Mouse (Mus musculus) lung, postnatal 0 days (tissue): ENCODE results near the gene Rpn2. TPM values are rescaled to one million over a fixed set of nuclear protein-coding genes. Genes with fewer than 3 reads are reported as not detected.
A peak's percentile ranks its signal among the peaks of the same experiment; 100 is the strongest.

ENCODE experiments used
- ATAC-seq: fragments of 200-750 bp; cut with Nextera tagmentation; 2 replicates; pipeline ENCODE4 v1.8.0; 2017; ENCODE audit warnings: moderate library complexity
- DNase-seq: peaks from one replicate; pipeline ENCODE4 v3.0.0-alpha.2; 2016; ENCODE audit warnings: low spot score
- H3K27ac ChIP-seq: fragments of 300-500 bp; sonication (generic); 2 replicates; pipeline ENCODE4 v1.5.1; 2014; ENCODE audit warnings: antibody characterized with exemption, mild to moderate bottlenecking, low read length, mixed read lengths
- H3K27me3 ChIP-seq: fragments of 300-500 bp; sonication (generic); replicated peaks from 2 replicates; pipeline ENCODE4 v1.6.1; 2014; ENCODE audit warnings: low read length, mixed read lengths; ENCODE audit not compliant: insufficient read depth
- H3K36me3 ChIP-seq: fragments of 300-500 bp; sonication (generic); 2 replicates; pipeline ENCODE4 v1.6.1; 2014; ENCODE audit warnings: low read length, mixed read lengths; ENCODE audit not compliant: insufficient read depth
- H3K4me1 ChIP-seq: fragments of 300-500 bp; sonication (generic); 2 replicates; pipeline ENCODE4 v1.6.1; 2014; ENCODE audit warnings: antibody characterized with exemption, low read depth, low read length, mixed read lengths; ENCODE audit not compliant: insufficient read depth
- H3K4me2 ChIP-seq: fragments of 300-500 bp; sonication (generic); replicated peaks from 2 replicates; pipeline ENCODE4 v1.6.1; 2014; ENCODE audit warnings: low read depth, mild to moderate bottlenecking, low read length, moderate library complexity, mixed read lengths
- H3K4me3 ChIP-seq: fragments of 300-500 bp; sonication (generic); 2 replicates; pipeline ENCODE4 v1.5.1; 2014; ENCODE audit warnings: low read depth, low read length
- H3K9ac ChIP-seq: fragments of 300-500 bp; sonication (generic); replicated peaks from 2 replicates; pipeline ENCODE4 v1.6.1; 2014; ENCODE audit warnings: low read depth, mild to moderate bottlenecking
- H3K9me3 ChIP-seq: fragments of 300-500 bp; sonication (generic); 2 replicates; pipeline ENCODE4 v1.6.1; 2016; ENCODE audit warnings: low read length, mixed read lengths
- CTCF ChIP-seq: IDR thresholded peaks from 2 replicates; pipeline ENCODE4 v1.5.1; 2016; ENCODE audit warnings: antibody characterized with exemption, mild to moderate bottlenecking
- EP300 ChIP-seq: IDR thresholded peaks from 2 replicates; pipeline ENCODE4 v1.6.1; 2016; ENCODE audit warnings: antibody characterized with exemption, mild to moderate bottlenecking, control low read depth
- WGBS: fragments of 180-500 bp; shearing (Covaris S2); extraction: QIAGEN DNeasy Blood & Tissue Kit; methylation state at CpG from one replicate; pipeline ENCODE4 v1.1.7; 2014; 5-methylcytosine and 5-hydroxymethylcytosine counted together
- polyA plus RNA-seq: library from polyadenylated mRNA; unstranded; fragments of >200 nt; fragmentation: Nextera tagmentation; extraction: Ambion mirVana; gene quantifications from 2 replicates; pipeline ENCODE4 v1.2.1, GENCODE M21; 2015

The Rpn2 gene
- polyA plus RNA-seq, 1 experiment from 2014 or later = 168 TPM

DNA sequence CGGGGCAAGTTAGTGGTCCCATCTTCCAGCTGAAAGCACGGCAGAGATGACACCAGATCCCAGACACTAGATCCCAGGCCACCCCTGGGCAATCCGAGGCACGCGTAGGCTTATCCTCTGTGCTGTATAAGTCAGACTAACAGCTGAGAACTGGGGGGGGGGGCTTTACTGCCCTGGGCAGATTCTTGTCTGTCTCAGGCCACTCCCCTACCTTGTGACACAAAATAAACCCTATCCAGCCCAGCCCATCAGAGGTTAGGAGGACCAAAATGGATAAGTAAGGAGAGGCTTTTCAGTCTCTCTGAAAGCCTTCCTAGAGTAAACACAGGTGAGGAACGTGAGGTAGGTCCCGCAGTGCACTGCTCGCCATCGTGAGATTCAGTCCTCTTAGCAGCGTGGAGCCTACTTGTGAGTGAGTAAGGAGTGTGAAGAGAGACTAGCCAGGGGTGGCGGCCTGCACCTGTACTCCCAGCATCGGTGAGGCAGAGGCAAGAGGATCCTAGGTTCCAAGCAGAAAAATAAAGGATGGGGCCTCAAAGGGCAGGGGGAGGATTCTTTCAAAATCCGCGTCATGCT lies 37.6 kb downstream of the Rpn2 start:
- Histone ChIP-seq H3K27ac (no peak overlapping the region), H3K4me2 (no peak overlapping the region), H3K9ac (no peak overlapping the region), H3K4me1 (no peaks in the 10 kb centered on the region), H3K36me3 (peaks cover 27% of the 10 kb centered on the region; the same call in 1 of the 2 replicates), H3K27me3 (no peaks in the 10 kb centered on the region), H3K4me3 (no peak overlapping the region), H3K9me3 (no peaks in the 10 kb centered on the region)
- DNase-seq (peak; percentile 30), ATAC-seq (peak; percentile 63)
- 67% methylated on average over 14 of the region's 14 CpGs for WGBS
- no peak for TF ChIP-seq CTCF
- no peak for TF ChIP-seq EP300

DNA sequence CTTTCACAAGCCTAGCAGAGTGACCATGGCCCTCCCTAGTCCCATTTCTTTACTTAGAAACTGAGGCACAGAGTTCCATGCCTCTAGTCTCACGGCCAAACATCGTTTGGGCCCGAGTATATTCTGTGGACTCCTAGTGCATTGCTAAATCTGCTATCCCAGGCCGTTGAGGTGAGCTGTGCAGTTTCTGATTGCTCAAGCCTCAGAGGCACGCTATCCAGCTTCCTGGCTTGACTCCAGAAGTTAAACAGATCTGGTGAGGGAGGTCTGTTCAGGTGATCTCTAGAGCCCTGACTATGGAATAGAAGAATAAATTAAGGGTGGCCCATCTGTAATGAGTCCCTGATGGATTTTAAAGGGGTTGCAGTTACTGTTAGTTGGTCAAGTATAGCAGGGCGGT lies 38.4 kb downstream of the Rpn2 start:
- Histone ChIP-seq H3K36me3 (peaks cover 26% of the 10 kb centered on the region; the same call in 1 of the 2 replicates), H3K27ac (0 out of 2 replicates have a peak overlapping the region, but pooled peaks have one; percentile 43), H3K9ac (no peak overlapping the region), H3K4me1 (no peaks in the 10 kb centered on the region), H3K27me3 (no peaks in the 10 kb centered on the region), H3K4me3 (no peak overlapping the region), H3K4me2 (no peak overlapping the region), H3K9me3 (no peaks in the 10 kb centered on the region)
- ATAC-seq (peak; percentile 46), DNase-seq (peak; percentile 55)
- WGBS = 67% methylated on average over 6 of the region's 6 CpGs
- no peak for TF ChIP-seq CTCF
- TF ChIP-seq EP300 = no peak

DNA sequence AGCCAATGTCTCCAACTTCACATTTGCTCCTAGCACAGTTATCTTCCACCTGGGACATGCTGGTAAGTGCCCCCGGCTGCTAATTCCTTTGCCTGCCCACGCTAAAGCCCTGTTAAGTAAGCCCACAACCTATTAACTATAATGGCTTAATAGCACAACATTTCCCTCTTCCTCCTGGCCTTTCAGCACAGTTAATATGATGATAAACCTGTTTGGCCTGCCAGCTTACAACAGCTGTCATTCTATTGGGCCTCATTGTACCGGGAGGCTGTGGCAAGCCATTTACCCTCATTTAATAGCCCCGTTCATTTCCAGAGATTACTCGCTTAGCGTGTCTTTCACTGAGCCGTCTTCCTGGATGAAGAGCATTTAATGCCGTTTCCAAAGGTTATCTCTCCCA lies 41.3 kb downstream of the Rpn2 start:
- no peak overlapping the region for H3K4me3 ChIP-seq
- DNase-seq (no peak), ATAC-seq (no peak)
- H3K9me3 ChIP-seq = no peaks in the 10 kb centered on the region
- H3K4me2 ChIP-seq = no peak overlapping the region
- peaks cover 20% of the 10 kb centered on the region; the same call in 1 of the 2 replicates for H3K36me3 ChIP-seq
- 80% methylated on average over 8 of the region's 8 CpGs for WGBS
- TF ChIP-seq EP300 (no peak), CTCF (no peak)
- H3K27ac ChIP-seq = no peak overlapping the region
- H3K9ac ChIP-seq = no peak overlapping the region
- no peaks in the 10 kb centered on the region for H3K27me3 ChIP-seq
- H3K4me1 ChIP-seq = no peaks in the 10 kb centered on the region

DNA sequence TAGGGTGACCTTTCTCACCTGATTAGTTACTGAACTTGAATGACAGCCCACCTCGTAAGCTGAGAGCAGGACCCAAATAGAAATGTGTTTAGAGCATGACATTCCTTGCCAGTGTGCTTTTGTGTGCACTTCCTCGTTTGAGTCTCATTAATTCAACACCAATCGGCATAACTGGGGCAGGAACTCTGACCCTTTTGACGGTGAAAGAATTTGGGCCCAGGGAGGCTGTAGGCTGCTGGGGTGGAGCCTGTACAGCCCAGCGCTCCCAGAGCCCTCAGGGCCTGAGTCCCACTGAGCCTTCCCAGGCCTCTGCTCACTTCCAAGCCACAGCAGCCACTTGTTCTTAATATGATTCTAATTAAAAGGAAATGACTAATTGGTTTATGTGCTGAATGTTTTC lies 42.1 kb downstream of the Rpn2 start:
- peaks cover 21% of the 10 kb centered on the region; the same call in 1 of the 2 replicates for H3K36me3 ChIP-seq
- no peak overlapping the region for H3K9ac ChIP-seq
- peak overlapping the region; percentile 26; the same call in 1 of the 2 replicates for H3K27ac ChIP-seq
- no peak overlapping the region for H3K4me2 ChIP-seq
- no peak overlapping the region for H3K4me3 ChIP-seq
- ATAC-seq (peak; percentile 31; the same call in 1 of the 2 replicates), DNase-seq (peak; percentile 17)
- no peaks in the 10 kb centered on the region for H3K9me3 ChIP-seq
- TF ChIP-seq EP300 (no peak), CTCF (no peak)
- 48% methylated on average over 5 of the region's 5 CpGs for WGBS
- H3K27me3 ChIP-seq = no peaks in the 10 kb centered on the region
- H3K4me1 ChIP-seq = no peaks in the 10 kb centered on the region

DNA sequence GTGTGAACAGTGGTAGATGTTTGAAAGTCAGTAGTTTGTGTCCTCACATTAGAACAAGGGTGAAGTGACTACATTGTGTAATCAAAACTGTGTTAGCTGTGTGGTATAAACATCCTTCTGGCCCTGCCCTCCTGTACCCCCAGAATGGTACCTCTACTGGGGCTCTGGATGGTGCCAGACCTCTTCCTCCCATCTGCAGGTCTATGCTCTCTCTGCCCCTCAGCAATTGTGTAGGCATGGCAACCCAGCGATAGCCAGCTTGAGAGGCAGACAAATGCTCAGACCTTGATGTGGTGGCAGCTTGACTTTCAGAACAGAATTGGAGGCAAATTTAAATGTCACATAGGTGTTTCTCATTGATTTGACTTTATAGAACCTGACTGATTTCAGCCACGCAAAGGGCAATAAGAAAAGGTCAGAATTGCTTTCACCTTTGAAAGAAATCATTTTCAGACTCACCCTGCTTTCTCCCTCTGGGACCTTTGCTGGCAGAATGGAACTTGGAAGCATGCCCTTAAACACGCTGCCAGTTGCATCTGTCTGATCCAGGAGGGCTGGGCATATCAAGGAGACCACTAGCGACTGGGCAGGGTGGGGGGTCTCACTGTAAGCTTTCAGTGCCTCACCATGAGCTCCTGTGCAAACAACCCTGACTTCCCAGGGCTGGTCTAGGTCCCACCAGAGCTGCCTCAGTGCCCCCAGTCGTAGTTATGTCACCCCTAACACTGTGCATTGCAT lies 43.4 kb downstream of the Rpn2 start:
- no peak overlapping the region for H3K4me3 ChIP-seq

DNA sequence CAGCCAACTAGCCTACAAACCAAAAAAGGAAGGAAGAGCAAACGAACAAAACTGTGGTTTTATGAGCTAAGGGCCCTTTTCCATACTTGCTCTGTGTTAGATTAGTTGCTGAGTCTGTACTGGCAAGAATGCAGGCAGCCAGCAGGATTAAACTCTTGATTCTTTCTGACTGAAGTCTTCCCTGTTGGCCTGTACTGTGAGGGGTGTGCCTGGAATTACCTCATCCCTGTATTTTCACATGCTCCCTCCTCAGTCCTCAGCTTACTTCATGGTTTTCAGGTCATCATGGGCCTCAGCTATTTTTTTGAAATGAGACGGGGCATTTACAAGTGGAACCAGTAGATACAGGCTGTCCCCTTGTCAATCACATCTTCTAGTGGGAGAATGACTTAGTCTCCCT lies 46.4 kb downstream of the Rpn2 start:
- Histone ChIP-seq H3K9ac (no peak overlapping the region), H3K27ac (no peak overlapping the region), H3K36me3 (peaks cover 18% of the 10 kb centered on the region; the same call in 1 of the 2 replicates), H3K4me2 (no peak overlapping the region), H3K4me3 (no peak overlapping the region), H3K9me3 (no peaks in the 10 kb centered on the region), H3K4me1 (no peaks in the 10 kb centered on the region), H3K27me3 (no peaks in the 10 kb centered on the region)
- DNase-seq = no peak
- WGBS = 64% methylated on average over 2 of the region's 2 CpGs
- ATAC-seq = no peak
- TF ChIP-seq EP300 = no peak
- no peak for TF ChIP-seq CTCF

More for the DNA sequence above, 43.4 kb downstream of the Rpn2 start:
- Histone ChIP-seq H3K4me2 (no peak overlapping the region), H3K27ac (no peak overlapping the region), H3K9me3 (no peaks in the 10 kb centered on the region), H3K9ac (no peak overlapping the region), H3K4me1 (no peaks in the 10 kb centered on the region), H3K36me3 (peaks cover 21% of the 10 kb centered on the region; the same call in 1 of the 2 replicates), H3K27me3 (no peaks in the 10 kb centered on the region)
- 82% methylated on average over 5 of the region's 5 CpGs for WGBS
- ATAC-seq = no peak
- TF ChIP-seq EP300 = no peak
- no peak for TF ChIP-seq CTCF
- no peak for DNase-seq
